Mouse (Mus musculus) G1E (cell line): ENCODE results near the gene Atp2b2. TPM values are rescaled to one million over a fixed set of nuclear protein-coding genes. Genes with fewer than 3 reads are reported as not detected.

Experiments
- ATAC-seq: 2 replicates; pipeline ENCODE4 v1.8.0; 2016; ENCODE audit warnings: mild to moderate bottlenecking; ENCODE audit not compliant: insufficient number of reproducible peaks, poor library complexity, low FRiP score, severe bottlenecking; ENCODE audit errors: extremely low read depth
- DNase-seq: peaks from one replicate; pipeline ENCODE4 v3.0.0; 2012; ENCODE audit warnings: low spot score
- H3K27me3 ChIP-seq: 2 replicates; pipeline ENCODE4 v1.6.1; 2012; ENCODE audit warnings: mild to moderate bottlenecking, low read length, inconsistent platforms; ENCODE audit not compliant: insufficient read depth
- H3K36me3 ChIP-seq: replicated peaks from 2 replicates; pipeline ENCODE3; 2012; ENCODE audit warnings: mild to moderate bottlenecking, inconsistent platforms
- H3K4me1 ChIP-seq: 2 replicates; pipeline ENCODE4 v1.6.1; 2012; ENCODE audit warnings: low read depth, low read length, inconsistent platforms, mixed read lengths; ENCODE audit not compliant: insufficient read depth
- H3K4me3 ChIP-seq: 2 replicates; pipeline ENCODE4 v1.5.1; 2012; ENCODE audit warnings: low read depth, mild to moderate bottlenecking, inconsistent platforms, low read length, moderate library complexity, mixed read lengths
- H3K9me3 ChIP-seq: replicated peaks from 2 replicates; pipeline ENCODE4 v1.6.1; 2012; ENCODE audit warnings: inconsistent platforms
- CTCF ChIP-seq: IDR thresholded peaks from 2 replicates; pipeline ENCODE4 v1.5.1; 2012; ENCODE audit warnings: low read depth, low read length, inconsistent platforms, mixed read lengths
- GATA1 ChIP-seq: IDR thresholded peaks from 2 replicates; pipeline ENCODE4 v1.6.1; 2012; ENCODE audit warnings: borderline replicate concordance, low read length, inconsistent platforms, mixed read lengths
- GATA2 ChIP-seq: IDR thresholded peaks from 2 replicates; pipeline ENCODE4 v1.6.1; 2012; ENCODE audit warnings: low read depth, low read length, inconsistent platforms, borderline replicate concordance
- POLR2AphosphoS5 ChIP-seq: IDR thresholded peaks from 2 replicates; pipeline ENCODE4 v1.6.1; 2012; ENCODE audit warnings: low read depth, low read length, inconsistent platforms; ENCODE audit not compliant: insufficient replicate concordance
- TAL1 ChIP-seq: conservative IDR thresholded peaks from 2 replicates; pipeline ENCODE4 v1.6.1; 2012; ENCODE audit warnings: low read depth, low read length, inconsistent platforms, mixed read lengths
- polyA plus RNA-seq: library from polyadenylated mRNA; stranded (reverse); fragments of >175 nt; gene quantifications from 2 replicates; pipeline ENCODE4 v1.2.3, GENCODE M21; 2012
- total RNA-seq, 2 experiments: library from RNA; stranded (forward) in 1 of 2; stranded (reverse) in 1 of 2; fragments of 200-1000 nt in 1 of 2; fragments of >200 nt in 1 of 2; fragmentation: Nextera tagmentation in 1 of 2; gene quantifications; 2 replicates each; pipeline ENCODE4 v1.2.3; 2014 to 2017

Gene Atp2b2
- total and polyA plus RNA-seq, 3 experiments: 0.22 TPM; not detected in 2

DNA sequence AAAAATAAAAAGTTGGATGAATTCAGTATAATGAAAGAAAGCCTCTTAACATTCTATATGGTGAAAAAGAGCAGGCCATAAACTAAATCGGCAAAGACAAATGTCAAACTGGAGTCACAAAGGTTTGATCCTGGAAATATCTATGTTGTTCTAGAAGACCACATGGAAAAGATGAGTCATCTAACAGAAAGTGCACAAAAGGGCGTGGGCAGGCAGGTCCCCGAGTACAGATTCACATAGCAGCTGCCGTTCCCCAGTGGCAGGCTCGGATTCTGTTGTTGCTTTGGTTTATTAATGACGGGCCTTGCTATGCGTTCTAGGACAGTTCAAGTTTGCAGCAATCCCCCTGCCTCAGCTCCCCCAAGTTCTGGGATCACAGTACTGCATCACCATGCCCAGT, 12.9 kb upstream of the Atp2b2 start:
- Histone ChIP-seq H3K4me1 (no peaks in the 10 kb centered on the region), H3K36me3 (no peaks in the 10 kb centered on the region), H3K9me3 (peaks cover 84% of the 10 kb centered on the region), H3K4me3 (no peak overlapping the region), H3K27me3 (no peaks in the 10 kb centered on the region)
- ATAC-seq (no peak), DNase-seq (no peak)
- TF ChIP-seq TAL1 (no peak), GATA2 (no peak), POLR2AphosphoS5 (no peak), GATA1 (no peak), CTCF (no peak)

DNA sequence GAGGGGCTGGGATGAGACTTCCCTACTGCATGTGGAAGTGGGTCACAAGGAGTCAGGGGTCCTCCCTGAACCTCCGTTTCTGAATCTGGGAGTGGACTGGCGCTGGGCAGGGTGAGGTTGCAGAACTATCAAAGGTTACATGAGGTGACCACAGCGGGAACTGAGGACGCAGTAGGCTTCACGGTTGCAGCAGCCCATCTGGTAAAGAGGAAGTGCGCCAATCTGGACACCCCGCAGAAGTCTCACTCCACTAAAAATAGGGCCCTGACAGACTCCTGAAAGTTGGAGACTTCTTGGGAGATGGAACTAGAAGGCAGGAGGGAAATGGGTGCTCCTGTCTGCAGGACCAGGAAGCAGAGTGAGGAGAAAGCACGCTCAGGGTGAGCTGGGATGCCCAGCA, 2.5 kb upstream of the Atp2b2 start:
- Histone ChIP-seq H3K9me3 (peaks cover 81% of the 10 kb centered on the region), H3K4me3 (no peak overlapping the region), H3K27me3 (no peaks in the 10 kb centered on the region), H3K4me1 (no peaks in the 10 kb centered on the region), H3K36me3 (no peaks in the 10 kb centered on the region)
- TF ChIP-seq POLR2AphosphoS5 (no peak), CTCF (no peak), GATA1 (no peak), GATA2 (no peak), TAL1 (no peak)
- ATAC-seq (no peak), DNase-seq (no peak)

DNA sequence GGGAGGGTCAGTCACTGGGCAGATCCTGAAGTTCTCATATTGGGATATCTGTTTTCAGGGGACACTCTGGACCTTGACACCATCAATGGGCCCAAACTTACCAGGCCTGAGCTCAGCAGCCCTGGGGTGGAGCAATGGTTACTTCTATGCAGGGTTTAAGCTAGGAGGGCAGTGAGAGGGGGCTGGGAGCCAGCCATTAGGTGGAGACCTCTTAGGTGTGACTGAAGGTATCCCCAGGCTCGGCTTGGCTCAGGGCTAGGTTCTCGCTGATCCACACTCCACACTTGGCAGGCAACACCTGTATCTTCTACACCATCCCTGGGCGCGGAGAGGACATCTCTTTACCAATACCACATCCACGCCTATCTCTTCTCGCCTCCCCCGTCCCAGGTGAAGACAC, 423 bp upstream of the Atp2b2 start:
- H3K4me3 ChIP-seq: no peak overlapping the region
- no peaks in the 10 kb centered on the region for H3K36me3 ChIP-seq
- no peak for DNase-seq
- no peak for TF ChIP-seq CTCF
- H3K4me1 ChIP-seq: no peaks in the 10 kb centered on the region
- peaks cover 83% of the 10 kb centered on the region for H3K9me3 ChIP-seq
- H3K27me3 ChIP-seq: no peaks in the 10 kb centered on the region
- ATAC-seq: no peak

DNA sequence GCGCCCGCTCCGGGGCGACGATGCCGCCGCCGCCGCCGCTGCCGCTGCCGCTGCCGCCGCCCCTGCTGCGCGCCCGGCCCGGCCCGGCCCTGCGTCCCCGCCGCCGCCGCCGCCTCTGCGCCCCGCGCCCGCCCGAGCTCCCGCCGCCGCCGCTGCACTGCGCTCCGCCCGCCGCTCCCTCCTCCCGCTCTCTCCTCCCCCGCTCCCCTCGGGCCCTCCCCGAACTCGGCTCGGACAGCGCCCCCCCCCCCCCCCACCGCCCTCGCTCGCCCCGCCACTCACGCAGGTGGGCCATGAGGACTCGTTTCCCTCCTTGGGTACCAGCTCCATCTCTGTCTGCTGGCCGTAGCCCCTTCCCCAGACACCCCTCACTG, 515 bp downstream of the Atp2b2 start:
- Histone ChIP-seq H3K27me3 (no peaks in the 10 kb centered on the region), H3K4me3 (no peak overlapping the region), H3K36me3 (no peaks in the 10 kb centered on the region), H3K4me1 (no peaks in the 10 kb centered on the region), H3K9me3 (peaks cover 85% of the 10 kb centered on the region)
- TF ChIP-seq GATA1 (no peak), POLR2AphosphoS5 (no peak), GATA2 (no peak), CTCF (no peak), TAL1 (no peak)
- DNase-seq (no peak), ATAC-seq (no peak)

DNA sequence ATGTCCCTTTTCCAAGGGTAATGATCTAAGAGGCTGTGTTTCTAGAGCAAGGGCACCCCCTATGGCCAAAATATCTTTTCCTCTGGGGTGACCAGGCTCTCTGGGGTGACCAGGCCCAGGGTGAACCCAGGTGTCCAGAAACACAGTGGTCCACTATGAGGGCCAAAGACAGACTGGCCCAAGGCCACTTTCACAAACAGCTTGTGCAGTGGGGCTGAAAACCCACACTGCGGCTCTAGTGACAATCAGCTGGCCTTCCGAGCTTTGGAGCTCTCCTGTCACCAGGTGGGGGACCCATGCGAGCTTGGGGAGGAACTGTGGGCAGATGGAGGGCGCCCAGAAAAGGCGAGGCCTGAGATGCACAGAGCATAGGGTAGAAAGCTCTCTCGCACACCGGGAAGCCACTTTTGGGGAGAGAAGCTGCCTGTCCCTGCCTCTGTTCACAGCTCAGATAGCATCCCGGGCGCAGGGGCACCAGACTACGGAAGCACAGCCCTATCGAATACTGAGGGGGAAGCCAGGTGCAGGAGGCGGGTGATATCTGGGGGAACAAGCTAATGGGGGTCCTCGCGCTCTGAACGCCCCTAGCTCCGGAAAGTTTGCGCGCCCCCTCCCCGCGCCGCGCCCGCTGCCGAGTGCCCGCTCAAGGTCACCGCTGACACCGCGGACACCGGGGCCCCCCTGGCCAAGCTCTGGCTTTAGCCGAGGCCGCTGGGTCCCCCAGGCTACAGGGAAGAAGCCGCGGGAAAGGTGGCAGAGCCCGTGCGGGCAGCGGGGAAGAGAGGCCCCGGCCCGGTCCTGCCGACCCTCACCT, 1.1 kb downstream of the Atp2b2 start:
- Histone ChIP-seq H3K27me3 (no peaks in the 10 kb centered on the region), H3K36me3 (no peaks in the 10 kb centered on the region), H3K4me1 (no peaks in the 10 kb centered on the region), H3K9me3 (peaks cover 85% of the 10 kb centered on the region), H3K4me3 (no peak overlapping the region)
- DNase-seq (no peak), ATAC-seq (no peak)
- TF ChIP-seq GATA2 (no peak), POLR2AphosphoS5 (no peak), GATA1 (no peak), TAL1 (no peak), CTCF (no peak)

DNA sequence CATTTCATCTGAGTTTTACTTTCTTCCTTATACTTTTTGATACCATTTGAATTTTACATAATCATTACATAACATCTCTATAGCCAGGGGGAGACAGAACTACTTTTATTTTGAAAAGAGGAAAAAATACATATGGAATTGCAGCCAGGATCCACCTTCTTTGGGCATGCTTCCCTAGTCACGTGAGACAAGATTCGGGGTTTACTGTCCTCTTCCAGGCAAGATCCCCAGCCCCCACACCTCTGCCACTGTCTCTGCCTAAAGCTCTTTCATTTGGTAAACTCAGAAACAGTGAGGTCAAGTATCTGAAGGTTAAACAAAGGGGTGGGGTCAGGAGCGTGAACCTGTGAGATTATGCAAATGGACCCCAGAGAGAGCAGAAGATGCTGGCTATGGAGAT, 6.7 kb downstream of the Atp2b2 start:
- ATAC-seq (no peak), DNase-seq (no peak)
- Histone ChIP-seq H3K36me3 (no peaks in the 10 kb centered on the region), H3K4me3 (no peak overlapping the region), H3K9me3 (peaks cover 78% of the 10 kb centered on the region), H3K27me3 (no peaks in the 10 kb centered on the region), H3K4me1 (no peaks in the 10 kb centered on the region)
- TF ChIP-seq TAL1 (no peak), CTCF (no peak), GATA1 (no peak), POLR2AphosphoS5 (no peak), GATA2 (no peak)

DNA sequence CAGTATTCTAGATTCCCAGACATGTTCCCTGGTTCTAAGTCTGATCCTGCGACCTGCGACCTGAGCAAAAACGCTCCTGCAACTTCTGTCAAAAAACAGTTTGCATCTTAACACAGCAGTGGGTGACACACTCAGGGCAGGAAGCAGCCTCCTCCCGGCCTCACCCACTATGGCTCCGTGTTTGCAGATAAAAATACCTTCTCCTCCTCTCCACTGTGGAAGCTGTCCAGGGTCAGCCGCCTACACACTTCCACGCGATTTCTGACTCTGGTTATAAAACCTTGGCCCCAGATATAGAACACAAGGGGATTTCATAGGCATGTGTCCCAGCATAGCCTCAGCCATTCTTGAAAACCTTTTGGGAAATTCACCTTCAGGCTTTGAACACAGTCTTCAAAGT, 9.6 kb downstream of the Atp2b2 start:
- Histone ChIP-seq H3K4me1 (no peaks in the 10 kb centered on the region), H3K27me3 (no peaks in the 10 kb centered on the region), H3K9me3 (peaks cover 79% of the 10 kb centered on the region), H3K36me3 (no peaks in the 10 kb centered on the region), H3K4me3 (no peak overlapping the region)
- TF ChIP-seq CTCF (no peak), GATA1 (no peak), GATA2 (no peak), TAL1 (no peak), POLR2AphosphoS5 (no peak)
- ATAC-seq (no peak), DNase-seq (no peak)
